Comparison of ENCODE assay signal across 9 mouse cellular contexts in the genomic region with DNA sequence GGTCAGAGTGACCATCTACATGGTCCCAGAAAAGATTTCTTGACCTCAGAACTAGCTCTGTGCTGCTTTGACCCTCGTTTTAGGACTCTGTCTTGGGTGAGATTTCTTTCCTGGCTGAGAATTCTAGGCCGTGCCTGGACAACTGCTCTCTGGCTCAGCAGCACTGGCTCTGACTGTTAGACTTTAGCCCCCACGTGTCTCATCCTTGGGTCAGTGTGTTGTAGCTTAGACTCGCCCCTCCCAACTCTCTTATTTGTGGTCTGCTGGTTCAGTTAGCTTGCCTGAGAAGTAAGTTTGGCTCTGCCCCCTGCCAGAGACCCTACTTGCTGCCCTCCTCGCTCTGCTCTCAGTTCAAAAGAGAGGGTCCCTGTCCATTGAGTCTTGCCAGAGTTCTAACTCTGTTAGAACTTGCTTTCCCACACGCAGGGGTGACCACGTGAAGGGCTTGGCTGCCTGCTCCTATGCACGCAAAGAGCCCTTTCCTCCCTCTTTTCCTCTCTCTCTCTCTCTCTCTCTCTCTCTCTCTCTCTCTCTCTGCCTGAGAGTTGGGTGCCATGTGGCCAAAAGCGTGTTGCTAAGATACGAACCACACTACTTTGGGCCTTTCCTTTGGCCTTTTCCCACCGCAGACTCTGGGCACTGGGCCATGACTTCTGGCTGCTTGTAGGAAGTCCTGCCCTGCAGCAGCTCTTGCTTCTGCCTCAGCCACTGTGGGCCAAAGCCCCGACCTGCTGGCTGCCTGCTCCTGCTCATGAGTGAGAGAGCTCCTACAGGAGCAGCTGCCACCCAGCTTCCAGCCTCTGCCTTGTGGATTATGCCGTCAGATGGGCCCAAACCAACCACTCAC.
DNase-seq lines count a peak whose midpoint lies in the region; ATAC-seq and TF ChIP-seq lines count a peak whose summit lies in the region.
"Had no signal": no experiment of that assay in that cellular context is flagged by ENCODE, and none has a peak within 500 bp of the region (broad histone marks: within the 10 kb centered on the region; RNA-seq: fewer than 3 reads in every experiment).

No protein-coding gene starts in this region.

- no peaks in the 10 kb centered on the region for H3K36me3 ChIP-seq in heart, adult 2 months (ENCODE audit: control insufficient read depth, insufficient read depth, low read length)
- no peaks in the 10 kb centered on the region for H3K36me3 ChIP-seq in heart, embryonic 12.5 days
- H3K36me3 ChIP-seq in kidney, postnatal 0 days (ENCODE audit: insufficient read depth, low read length), result no peaks in the 10 kb centered on the region
- H3K36me3 ChIP-seq: stomach, embryonic 15.5 days had no signal

- no peaks in the 10 kb centered on the region for H3K79me2 ChIP-seq in heart, adult 2 months (replicated peaks; ENCODE audit: control insufficient read depth, insufficient read depth, low read length)

- intact Hi-C loops in heart, adult 2 months (cut with DNase I), result no loop called here
- intact Hi-C loops in gastrocnemius, postnatal 14 days (cut with DNase I; ENCODE audit: low total_unique reads), result no loop called here

- no peak overlapping the region for H3K4me3 ChIP-seq in heart, adult 2 months
- no peak overlapping the region for H3K4me3 ChIP-seq in heart, embryonic 12.5 days
- no peak overlapping the region for H3K4me3 ChIP-seq in kidney, postnatal 0 days (replicated peaks; ENCODE audit: low read depth, low read length)
- H3K4me3 ChIP-seq: stomach, embryonic 15.5 days had no signal

- no peak overlapping the region for H3K4me2 ChIP-seq in heart, embryonic 12.5 days
- no peak overlapping the region for H3K4me2 ChIP-seq in kidney, postnatal 0 days (ENCODE audit: low read length)
- H3K4me2 ChIP-seq: stomach, embryonic 15.5 days had no signal

- no peak for TF ChIP-seq POLR2A in heart, adult 2 months (IDR thresholded peaks at IDR 0.05; ENCODE audit: insufficient read depth, low read depth, low read length)

- DNase-seq in heart, adult 2 months, result peak; percentile 36 to 47
- peak; percentile 13 for DNase-seq in brain, adult 2 months (ENCODE audit: low read depth, low spot score)
- peak; percentile 62 for DNase-seq in gastrocnemius, postnatal 14 days
- DNase-seq in kidney, postnatal 0 days (ENCODE audit: low spot score), result peak; percentile 1
- DNase-seq in lung, postnatal 10 days, result peak; percentile 69
- peak; percentile 3 for DNase-seq in testis, postnatal 14 days (ENCODE audit: low spot score)
- no peak for DNase-seq in retina, postnatal 1 day

- H3K27me3 ChIP-seq in heart, adult 2 months (ENCODE audit: control insufficient read depth, insufficient read depth, low read length), result no peaks in the 10 kb centered on the region
- H3K27me3 ChIP-seq in heart, embryonic 12.5 days (replicated peaks), result no peaks in the 10 kb centered on the region
- H3K27me3 ChIP-seq in kidney, postnatal 0 days (ENCODE audit: insufficient read depth, low read length), result no peaks in the 10 kb centered on the region
- H3K27me3 ChIP-seq: stomach, embryonic 15.5 days had no signal

- no peak for TF ChIP-seq CTCF in heart, adult 2 months (IDR thresholded peaks at IDR 0.05)
- TF ChIP-seq CTCF in kidney, postnatal 0 days (IDR thresholded peaks at IDR 0.05; ENCODE audit: low read depth), result no peak

- H3K9ac ChIP-seq in heart, adult 2 months (ENCODE audit: low read depth, low read length), result no peak overlapping the region
- no peak overlapping the region for H3K9ac ChIP-seq in heart, embryonic 12.5 days
- no peak overlapping the region for H3K9ac ChIP-seq in kidney, postnatal 0 days (ENCODE audit: low read depth, low read length)
- H3K9ac ChIP-seq: stomach, embryonic 15.5 days had no signal

- H3K9me3 ChIP-seq in heart, embryonic 12.5 days (replicated peaks), result no peaks in the 10 kb centered on the region
- H3K9me3 ChIP-seq in kidney, postnatal 0 days (replicated peaks; ENCODE audit: low read length), result no peaks in the 10 kb centered on the region
- H3K9me3 ChIP-seq: stomach, embryonic 15.5 days had no signal

- ATAC-seq in heart, embryonic 12.5 days (ENCODE audit: insufficient number of reproducible peaks, low FRiP score), result no peak
- ATAC-seq in kidney, postnatal 0 days (replicated peaks; ENCODE audit: low FRiP score, low read depth), result no peak; the same call in 1 of the 2 replicates

- no peak overlapping the region for H3K27ac ChIP-seq in heart, adult 2 months
- no peak overlapping the region for H3K27ac ChIP-seq in heart, embryonic 12.5 days (ENCODE audit: poor library complexity, severe bottlenecking)
- no peak overlapping the region for H3K27ac ChIP-seq in kidney, postnatal 0 days
- H3K27ac ChIP-seq: stomach, embryonic 15.5 days had no signal

- 40% methylated on average over 13 of the region's 13 CpGs for WGBS in heart, adult 2 months
- 61% methylated on average over 13 of the region's 13 CpGs for WGBS in heart, embryonic 12.5 days
- WGBS in kidney, postnatal 0 days, result 60% methylated on average over 13 of the region's 13 CpGs

- H3K4me1 ChIP-seq in heart, adult 2 months (ENCODE audit: control insufficient read depth, insufficient read depth, low read length), result no peaks in the 10 kb centered on the region
- no peaks in the 10 kb centered on the region for H3K4me1 ChIP-seq in heart, embryonic 12.5 days (replicated peaks)
- H3K4me1 ChIP-seq in kidney, postnatal 0 days (replicated peaks; ENCODE audit: insufficient read depth, low read length), result no peaks in the 10 kb centered on the region
- H3K4me1 ChIP-seq: stomach, embryonic 15.5 days had no signal

- TF ChIP-seq EP300 in heart, adult 2 months (IDR thresholded peaks at IDR 0.05; ENCODE audit: insufficient read depth, low read depth, low read length), result no peak
